Mouse (Mus musculus) liver, embryonic 16.5 days (tissue): ENCODE results near the gene Cnksr3. TPM values are rescaled to one million over a fixed set of nuclear protein-coding genes. Genes with fewer than 3 reads are reported as not detected.
A peak's percentile ranks its signal among the peaks of the same experiment; 100 is the strongest.

Experiments
- ATAC-seq: fragments of 200-750 bp; cut with Nextera tagmentation; 2 replicates; pipeline ENCODE4 v1.8.0; 2017; ENCODE audit warnings: low read depth, mild to moderate bottlenecking, moderate number of reproducible peaks, moderate library complexity
- H3K27ac ChIP-seq: fragments of 300-500 bp; sonication (generic); 2 replicates; pipeline ENCODE4 v1.5.1; 2014; ENCODE audit warnings: mild to moderate bottlenecking, low read length
- H3K27me3 ChIP-seq: fragments of 300-500 bp; sonication (generic); 2 replicates; pipeline ENCODE4 v1.6.1; 2014; ENCODE audit warnings: low read depth, low read length, mixed read lengths; ENCODE audit not compliant: control insufficient read depth, insufficient read depth
- H3K36me3 ChIP-seq: fragments of 300-500 bp; sonication (generic); 2 replicates; pipeline ENCODE4 v1.6.1; 2014; ENCODE audit warnings: mild to moderate bottlenecking; ENCODE audit not compliant: control insufficient read depth, insufficient read depth
- H3K4me1 ChIP-seq: fragments of 300-500 bp; sonication (generic); 2 replicates; pipeline ENCODE4 v1.6.1; 2014; ENCODE audit warnings: low read depth, low read length, mixed read lengths; ENCODE audit not compliant: control insufficient read depth
- H3K4me2 ChIP-seq: fragments of 300-500 bp; sonication (generic); 2 replicates; pipeline ENCODE4 v1.6.1; 2014; ENCODE audit warnings: low read depth, low read length, mixed read lengths
- H3K4me3 ChIP-seq: fragments of 300-500 bp; sonication (generic); 2 replicates; pipeline ENCODE4 v1.5.1; 2014; ENCODE audit warnings: low read depth, mild to moderate bottlenecking, low read length
- H3K9ac ChIP-seq: fragments of 300-500 bp; sonication (generic); 2 replicates; pipeline ENCODE4 v1.6.1; 2014; ENCODE audit warnings: low read depth, low read length
- H3K9me3 ChIP-seq: fragments of 300-500 bp; sonication (generic); replicated peaks from 2 replicates; pipeline ENCODE4 v1.6.1; 2016; ENCODE audit warnings: low read length; ENCODE audit not compliant: control insufficient read depth
- WGBS: fragments of 180-500 bp; shearing (Covaris S2); extraction: QIAGEN DNeasy Blood & Tissue Kit; methylation state at CpG from one replicate; pipeline ENCODE4 v1.1.7; 2014; ENCODE audit not compliant: insufficient replicate concordance; 5-methylcytosine and 5-hydroxymethylcytosine counted together
- polyA plus RNA-seq: library from polyadenylated mRNA; unstranded; fragments of >200 nt; fragmentation: Nextera tagmentation; extraction: Ambion mirVana; gene quantifications from 2 replicates; pipeline ENCODE4 v1.2.1, GENCODE M21; 2015

Gene Cnksr3
- polyA plus RNA-seq, 1 experiment from 2014 or later, result 5.2 TPM

- Histone ChIP-seq H3K27ac (no peak overlapping the region), H3K36me3 (no peaks in the 10 kb centered on the region), H3K9me3 (no peaks in the 10 kb centered on the region), H3K27me3 (no peaks in the 10 kb centered on the region), H3K4me1 (no peaks in the 10 kb centered on the region; the same call in none of the 2 replicates), H3K4me2 (no peak overlapping the region), H3K9ac (no peak overlapping the region), H3K4me3 (no peak overlapping the region)
- 77% methylated on average over 12 of the region's 12 CpGs for WGBS
- ATAC-seq, result no peak
Measured at GRCm38 (mm10) chr10:7163031-7163430, 49.0 kb downstream of the Cnksr3 start.

GRCm38 (mm10) chr10:7159061-7159511 is 53.0 kb downstream of the Cnksr3 start:
- Histone ChIP-seq H3K4me2 (peak overlapping the region; percentile 12; the same call in 1 of the 2 replicates), H3K27ac (peak overlapping the region; percentile 78), H3K4me3 (no peak overlapping the region), H3K27me3 (no peaks in the 10 kb centered on the region), H3K9me3 (no peaks in the 10 kb centered on the region), H3K36me3 (no peaks in the 10 kb centered on the region; the same call in 1 of the 2 replicates), H3K9ac (no peak overlapping the region), H3K4me1 (no peaks in the 10 kb centered on the region; the same call in none of the 2 replicates)
- ATAC-seq, result peak; percentile 79
- 63% methylated on average over 7 of the region's 7 CpGs for WGBS

- Histone ChIP-seq H3K36me3 (no peaks in the 10 kb centered on the region; the same call in 1 of the 2 replicates), H3K4me2 (peak overlapping the region; percentile 12; the same call in 1 of the 2 replicates), H3K9ac (no peak overlapping the region), H3K4me1 (no peaks in the 10 kb centered on the region; the same call in none of the 2 replicates), H3K9me3 (no peaks in the 10 kb centered on the region), H3K27me3 (no peaks in the 10 kb centered on the region), H3K4me3 (no peak overlapping the region), H3K27ac (peak overlapping the region; percentile 78)
- 54% methylated on average over 15 of the region's 15 CpGs for WGBS
- peak; percentile 28; the same call in 1 of the 2 replicates for ATAC-seq
Measured at GRCm38 (mm10) chr10:7158285-7159060, 53.6 kb downstream of the Cnksr3 start.

- H3K27ac ChIP-seq, result no peak overlapping the region
- ATAC-seq, result no peak
- 76% methylated on average over 5 of the region's 5 CpGs for WGBS
- no peak overlapping the region for H3K9ac ChIP-seq
- H3K4me2 ChIP-seq, result no peak overlapping the region
- H3K4me1 ChIP-seq, result no peaks in the 10 kb centered on the region; the same call in none of the 2 replicates
- H3K4me3 ChIP-seq, result no peak overlapping the region
- H3K27me3 ChIP-seq, result no peaks in the 10 kb centered on the region
- no peaks in the 10 kb centered on the region; the same call in 1 of the 2 replicates for H3K36me3 ChIP-seq
- no peaks in the 10 kb centered on the region for H3K9me3 ChIP-seq
Measured at GRCm38 (mm10) chr10:7154877-7155276, 57.2 kb downstream of the Cnksr3 start.

GRCm38 (mm10) chr10:7152926-7153325 is 59.1 kb downstream of the Cnksr3 start:
- Histone ChIP-seq H3K4me2 (no peak overlapping the region), H3K9me3 (no peaks in the 10 kb centered on the region), H3K36me3 (no peaks in the 10 kb centered on the region; the same call in 1 of the 2 replicates), H3K27me3 (no peaks in the 10 kb centered on the region), H3K4me3 (no peak overlapping the region), H3K9ac (no peak overlapping the region), H3K4me1 (no peaks in the 10 kb centered on the region), H3K27ac (no peak overlapping the region)
- 53% methylated on average over 4 of the region's 4 CpGs for WGBS
- ATAC-seq, result no peak

GRCm38 (mm10) chr10:7149671-7150595 is 62.1 kb downstream of the Cnksr3 start:
- H3K27ac ChIP-seq, result no peak overlapping the region
- H3K27me3 ChIP-seq, result no peaks in the 10 kb centered on the region
- H3K4me2 ChIP-seq, result no peak overlapping the region
- H3K4me1 ChIP-seq, result no peaks in the 10 kb centered on the region
- no peak for ATAC-seq
- no peak overlapping the region for H3K4me3 ChIP-seq
- 81% methylated on average over 11 of the region's 11 CpGs for WGBS
- no peaks in the 10 kb centered on the region for H3K9me3 ChIP-seq
- no peaks in the 10 kb centered on the region; the same call in 1 of the 2 replicates for H3K36me3 ChIP-seq
- H3K9ac ChIP-seq, result no peak overlapping the region

- Histone ChIP-seq H3K27ac (no peak overlapping the region), H3K27me3 (no peaks in the 10 kb centered on the region), H3K36me3 (no peaks in the 10 kb centered on the region; the same call in 1 of the 2 replicates), H3K9me3 (no peaks in the 10 kb centered on the region), H3K9ac (no peak overlapping the region), H3K4me2 (no peak overlapping the region), H3K4me3 (no peak overlapping the region), H3K4me1 (no peaks in the 10 kb centered on the region)
- ATAC-seq, result no peak
- 60% methylated on average over 5 of the region's 5 CpGs for WGBS
Measured at GRCm38 (mm10) chr10:7145614-7146013, 66.4 kb downstream of the Cnksr3 start.

- Histone ChIP-seq H3K4me2 (no peak overlapping the region), H3K4me3 (no peak overlapping the region), H3K27ac (no peak overlapping the region), H3K27me3 (no peaks in the 10 kb centered on the region), H3K4me1 (peaks cover 4% of the 10 kb centered on the region; the same call in 1 of the 2 replicates), H3K9ac (no peak overlapping the region), H3K9me3 (no peaks in the 10 kb centered on the region), H3K36me3 (no peaks in the 10 kb centered on the region; the same call in 1 of the 2 replicates)
- no peak for ATAC-seq
- WGBS, result 68% methylated on average over 13 of the region's 13 CpGs
Measured at GRCm38 (mm10) chr10:7144081-7144783, 67.8 kb downstream of the Cnksr3 start.
